Mouse (Mus musculus) MEL (cell line): ENCODE measurements at regions not wholly inside any gene's neighbourhood (a gene's known extent, or its start where the extent isn't known, plus 50 kb on each side); places are given as distances from the start of the nearest gene placed in this dataset.

ENCODE experiments used
- CTCF ChIP-seq, 3 experiments: IDR thresholded peaks in 2 of 3; conservative IDR thresholded peaks in 1 of 3; 2 replicates each; pipeline ENCODE4 v1.5.1; 2011 to 2012; ENCODE audit warnings: low read length in 3 of 3, low read depth in 2 of 3, mild to moderate bottlenecking in 2 of 3, improper control_type of control experiment in 1 of 3, inconsistent platforms in 1 of 3, mixed read lengths in 1 of 3, moderate library complexity in 1 of 3; ENCODE audit not compliant: control insufficient read depth in 1 of 3, insufficient read depth in 1 of 3, poor library complexity in 1 of 3, severe bottlenecking in 1 of 3
- EP300 ChIP-seq, 2 experiments: IDR thresholded peaks; 2 replicates each; pipeline ENCODE4 v1.6.1; 2011; ENCODE audit warnings: improper control_type of control experiment in 2 of 2, low read length in 2 of 2, low read depth in 1 of 2, mild to moderate bottlenecking in 1 of 2
- MAFK ChIP-seq: IDR thresholded peaks from 2 replicates; pipeline ENCODE4 v1.6.1; 2011; ENCODE audit warnings: low read depth, mild to moderate bottlenecking, low read length, improper control_type of control experiment, borderline replicate concordance
- MAZ ChIP-seq: IDR thresholded peaks from 2 replicates; pipeline ENCODE4 v1.6.1; 2012; ENCODE audit warnings: low read depth, mild to moderate bottlenecking, inconsistent platforms, low read length, improper control_type of control experiment
- POLR2A ChIP-seq, 2 experiments: IDR thresholded peaks; 2 replicates each; pipeline ENCODE4 v1.6.1; 2011 to 2012; ENCODE audit warnings: low read length in 2 of 2, mild to moderate bottlenecking in 2 of 2, control low read depth in 1 of 2, improper control_type of control experiment in 1 of 2, low read depth in 1 of 2, moderate library complexity in 1 of 2; ENCODE audit not compliant: control insufficient read depth in 1 of 2, insufficient read depth in 1 of 2, poor library complexity in 1 of 2
- POLR2AphosphoS2 ChIP-seq: IDR thresholded peaks from 2 replicates; pipeline ENCODE4 v1.6.1; 2011; ENCODE audit warnings: low read length, improper control_type of control experiment
- SIN3A ChIP-seq: IDR thresholded peaks from 2 replicates; pipeline ENCODE4 v1.6.1; 2012; ENCODE audit warnings: low read length, improper control_type of control experiment, inconsistent platforms
- SMC3 ChIP-seq: IDR thresholded peaks from 2 replicates; pipeline ENCODE4 v1.6.1; 2011; ENCODE audit warnings: low read depth, low read length, improper control_type of control experiment
- USF1 ChIP-seq: IDR thresholded peaks from 2 replicates; pipeline ENCODE4 v1.6.1; 2014; ENCODE audit warnings: low read depth, mild to moderate bottlenecking, inconsistent platforms, low read length, improper control_type of control experiment, moderate library complexity
- ZC3H11A ChIP-seq: IDR thresholded peaks from 2 replicates; pipeline ENCODE4 v1.6.1; 2012; ENCODE audit warnings: low read depth, mild to moderate bottlenecking, inconsistent platforms, low read length, improper control_type of control experiment
- ZKSCAN1 ChIP-seq: IDR thresholded peaks from 2 replicates; pipeline ENCODE4 v1.6.1; 2012; ENCODE audit warnings: low read depth, mild to moderate bottlenecking, inconsistent platforms, low read length, improper control_type of control experiment, moderate library complexity

DNA sequence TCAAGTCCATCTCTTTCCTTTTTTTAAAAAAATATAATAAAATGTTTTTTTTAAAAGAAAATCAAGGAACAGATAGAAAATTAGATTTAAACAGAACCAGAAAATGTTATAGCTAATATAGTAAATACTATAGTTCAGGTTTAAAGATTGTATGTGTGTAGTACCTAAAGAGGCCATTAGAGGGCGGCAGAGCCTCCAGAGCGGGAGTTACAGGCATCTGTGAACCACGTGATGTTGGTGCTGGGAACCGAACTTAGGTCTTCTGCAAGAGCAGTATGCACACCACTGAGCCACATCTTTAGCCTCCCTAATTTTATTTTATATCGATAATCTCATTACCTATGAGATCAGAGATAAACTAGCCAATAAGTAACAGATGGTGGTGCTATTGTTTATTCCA, 178.4 kb upstream of the Ankrd50 start:
- TF ChIP-seq ZKSCAN1 (no peak), POLR2A (IDR thresholded peaks at IDR 0.05; ENCODE audit: control insufficient read depth in 1 of 2, insufficient read depth in 1 of 2, low read depth in 1 of 2, low read length in 2 of 2, poor library complexity in 1 of 2) (no peak), SMC3 (peak; percentile 20), CTCF (IDR thresholded peaks at IDR 0.05 in 2 of 3, conservative IDR thresholded peaks at IDR 0.05 in 1 of 3; ENCODE audit: control insufficient read depth in 1 of 3, insufficient read depth in 1 of 3, low read depth in 2 of 3, low read length in 3 of 3, poor library complexity in 1 of 3, severe bottlenecking in 1 of 3) (peak; percentile 36 to 57 (median 45)), MAFK (no peak), MAZ (no peak), SIN3A (no peak), POLR2AphosphoS2 (no peak), USF1 (no peak), ZC3H11A (no peak), EP300 (IDR thresholded peaks at IDR 0.05; ENCODE audit: low read depth in 1 of 2, low read length in 2 of 2) (no peak)
